Mouse (Mus musculus) C2C12 (cell line): ENCODE measurements around the gene Atrip. TPM values are rescaled to one million over a fixed set of nuclear protein-coding genes. Genes with fewer than 3 reads are reported as not detected.

Experiments used
- H3K27me3 ChIP-seq: one replicate; pipeline ENCODE4 v1.6.1; 2011; ENCODE audit not compliant: control insufficient read depth, insufficient read depth, insufficient read length
- H3K36me3 ChIP-seq: one replicate; pipeline ENCODE4 v1.6.1; 2011; ENCODE audit not compliant: control insufficient read depth, insufficient read depth
- H3K4me3 ChIP-seq: one replicate; pipeline ENCODE4 v1.5.1; 2011; ENCODE audit warnings: mild to moderate bottlenecking, control low read depth; ENCODE audit not compliant: poor library complexity, insufficient read depth, severe bottlenecking
- H3K79me2 ChIP-seq: one replicate; pipeline ENCODE4 v1.6.1; 2011; ENCODE audit not compliant: control insufficient read depth, insufficient read depth
- H3K79me3 ChIP-seq: one replicate; pipeline ENCODE4 v1.6.1; 2011; ENCODE audit warnings: low read depth, control low read depth
- H3ac ChIP-seq: one replicate; pipeline ENCODE3; 2011; ENCODE audit warnings: low read depth; ENCODE audit not compliant: control insufficient read depth, insufficient read length
- CEBPB ChIP-seq: IDR thresholded peaks from one replicate; pipeline ENCODE4 v1.6.1; 2011; ENCODE audit warnings: low read depth, mild to moderate bottlenecking, control low read depth, moderate library complexity
- CTCF ChIP-seq: IDR thresholded peaks from one replicate; pipeline ENCODE4 v1.5.1; 2011; ENCODE audit not compliant: control insufficient read depth, insufficient read depth, insufficient read length
- FOSL1 ChIP-seq: IDR thresholded peaks from one replicate; pipeline ENCODE4 v1.8.0; 2011; ENCODE audit warnings: mild to moderate bottlenecking, low read length; ENCODE audit not compliant: poor library complexity, insufficient read depth, severe bottlenecking
- MAX ChIP-seq: IDR thresholded peaks from one replicate; pipeline ENCODE4 v1.6.1; 2011; ENCODE audit warnings: mild to moderate bottlenecking, control low read depth
- MYOD1 ChIP-seq: IDR thresholded peaks from one replicate; pipeline ENCODE4 v1.6.1; 2011; ENCODE audit warnings: low read depth; ENCODE audit not compliant: control insufficient read depth, insufficient read length
- MYOG ChIP-seq: IDR thresholded peaks from one replicate; pipeline ENCODE4 v1.6.1; 2011; ENCODE audit not compliant: control insufficient read depth, insufficient read length; ENCODE audit errors: extremely low read depth
- USF1 ChIP-seq: IDR thresholded peaks from one replicate; pipeline ENCODE4 v1.6.1; 2011; ENCODE audit warnings: low read depth, mild to moderate bottlenecking, control low read depth, moderate library complexity
- long read RNA-seq, 2 experiments: library from polyadenylated mRNA; unstranded; transcript quantifications; one replicate each; pipeline ENCODE4 v2.0.0; 2019 to 2020
- polyA plus RNA-seq: library from polyadenylated mRNA; unstranded; fragments of >200 nt; fragmentation: generic; extraction: Trizol; gene quantifications from one replicate; pipeline ENCODE4 v1.2.1, GENCODE M21; 2012; ENCODE audit warnings: missing spikeins

Atrip gene
- 11.4 TPM for polyA plus RNA-seq
- long read RNA-seq, experiment 1, transcript Atrip-201 (13 exons, 2,572 nt), result major isoform, 5 of 14 reads
- long read RNA-seq, experiment 1, partial matches to known transcripts, result 4 of 14 reads
- long read RNA-seq, experiment 1, other reads (novel, unspliced or antisense), result 5 of 14 reads
- long read RNA-seq, experiment 2, full-length matches to known transcripts, result 113 of 178 reads
- long read RNA-seq, experiment 2, partial matches to known transcripts, result 25 of 178 reads
- long read RNA-seq, experiment 2, other reads (novel, unspliced or antisense), result 40 of 178 reads

DNA sequence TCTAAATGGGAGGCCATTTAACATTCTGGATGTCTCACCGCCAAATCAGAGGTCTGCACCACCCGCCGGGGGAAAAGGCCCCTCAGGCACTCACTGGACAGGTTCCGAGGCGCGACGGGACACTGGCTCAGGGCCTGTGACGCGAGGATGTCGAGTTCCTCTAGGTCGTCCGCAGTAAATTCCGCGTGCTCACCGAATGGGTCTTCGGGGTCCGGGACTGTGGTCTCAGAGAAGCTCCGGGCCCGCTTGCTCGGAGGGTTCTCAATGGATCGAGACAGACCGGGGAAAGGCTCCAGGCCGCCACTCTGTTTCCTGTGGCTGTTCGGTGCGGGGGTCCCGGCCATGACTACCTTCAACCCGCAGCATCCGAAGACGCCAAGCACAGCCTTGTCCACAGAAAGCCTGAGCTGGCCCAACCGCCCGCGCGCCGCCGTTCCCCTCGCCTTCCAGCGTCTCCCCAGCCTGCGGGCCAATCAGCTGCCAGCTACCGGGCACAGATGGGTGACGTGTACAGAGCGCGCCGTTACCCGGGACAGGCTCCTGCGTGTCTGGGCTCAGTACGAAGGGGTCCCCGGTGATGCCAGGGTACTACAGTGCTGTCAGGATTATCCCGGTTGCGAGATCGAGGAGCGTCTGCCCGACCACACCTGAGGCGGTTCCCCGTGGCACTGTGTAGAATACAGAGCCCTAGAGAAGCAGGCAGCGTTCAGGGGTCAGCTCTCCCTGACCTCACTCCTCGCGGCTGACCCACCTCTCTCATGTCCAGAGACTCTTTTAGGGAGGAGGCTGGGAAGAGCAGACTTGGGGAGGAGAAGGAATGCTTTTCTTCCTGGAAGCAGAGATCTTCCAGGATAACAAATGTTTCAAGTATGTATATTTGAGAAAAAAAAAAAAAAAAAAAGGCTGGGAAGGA is at the start of gene Atrip:
Atrip (minus strand) TSS at position 464 of the 913 bp plus-strand sequence.
- Histone ChIP-seq H3K36me3 (peaks cover 30% of the 10 kb centered on the region), H3K79me3 (peaks cover 10% of the 10 kb centered on the region), H3ac (peak within 1 kb of the TSS; percentile 92), H3K4me3 (peak within 1 kb of the TSS; percentile 65), H3K79me2 (peaks cover 38% of the 10 kb centered on the region), H3K27me3 (no peaks in the 10 kb centered on the region)
- TF ChIP-seq MYOD1 (no peak), MYOG (no peak), CTCF (no peak), CEBPB (no peak), FOSL1 (no peak)

DNA sequence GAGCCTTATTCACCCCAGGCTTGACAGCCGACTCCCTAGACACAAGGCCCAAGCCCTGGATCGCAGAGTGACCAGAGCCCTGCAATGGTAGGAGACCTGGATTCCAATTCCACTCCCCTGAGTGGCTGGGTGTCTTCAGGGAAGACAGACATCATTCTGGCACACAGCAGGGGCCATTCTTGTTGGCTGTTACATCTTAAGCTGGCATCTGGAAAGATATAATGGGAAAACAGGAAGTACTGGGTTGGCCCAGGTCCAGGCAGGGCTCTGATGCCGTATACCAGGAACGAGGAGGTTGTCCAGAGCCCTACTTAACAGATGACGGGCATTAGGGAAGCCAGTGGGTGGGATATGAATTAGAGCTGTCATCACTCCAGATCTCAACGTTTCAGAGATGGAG is 49.3 kb upstream of the Atrip start:
- H3K79me2 ChIP-seq, result no peaks in the 10 kb centered on the region
- H3K27me3 ChIP-seq, result no peaks in the 10 kb centered on the region
- no peak overlapping the region for H3K4me3 ChIP-seq
- H3ac ChIP-seq, result no peak overlapping the region
- H3K79me3 ChIP-seq, result no peaks in the 10 kb centered on the region
- H3K36me3 ChIP-seq, result no peaks in the 10 kb centered on the region
- no peak for TF ChIP-seq MYOG
- no peak for TF ChIP-seq CTCF
- TF ChIP-seq MYOD1, result no peak
- TF ChIP-seq FOSL1, result no peak
- TF ChIP-seq USF1, result no peak
- TF ChIP-seq CEBPB, result no peak

DNA sequence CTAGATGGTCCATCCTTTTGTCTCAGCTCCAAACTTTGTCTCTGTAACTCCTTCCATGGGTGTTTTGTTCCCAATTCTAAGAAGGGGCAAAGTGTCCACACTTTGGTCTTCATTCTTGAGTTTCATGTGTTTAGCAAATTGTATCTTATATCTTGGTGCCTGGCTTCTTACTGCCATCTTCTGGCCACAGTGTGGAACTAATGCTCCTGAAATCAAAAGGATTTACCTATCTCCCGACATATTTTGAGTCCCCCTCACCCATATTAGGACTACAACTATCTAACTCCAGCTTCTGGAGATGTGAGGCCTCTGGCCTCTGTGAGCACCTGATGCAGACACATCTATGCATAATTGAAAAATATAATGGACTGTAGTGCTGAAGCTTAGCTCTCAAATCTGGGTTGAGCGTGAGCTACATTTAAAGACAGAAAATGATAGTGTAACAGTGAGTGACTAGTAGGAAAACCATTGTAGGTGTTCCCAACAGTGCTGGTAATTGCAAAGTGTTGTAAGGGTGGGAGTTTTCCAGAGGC is 48.7 kb upstream of the Atrip start:
- Histone ChIP-seq H3ac (no peak overlapping the region), H3K36me3 (no peaks in the 10 kb centered on the region), H3K79me3 (no peaks in the 10 kb centered on the region), H3K4me3 (no peak overlapping the region), H3K27me3 (no peaks in the 10 kb centered on the region), H3K79me2 (no peaks in the 10 kb centered on the region)
- no peak for TF ChIP-seq MAX
- no peak for TF ChIP-seq MYOD1
- no peak for TF ChIP-seq USF1
- TF ChIP-seq FOSL1, result no peak
- no peak for TF ChIP-seq CTCF
- no peak for TF ChIP-seq MYOG
- no peak for TF ChIP-seq CEBPB

DNA sequence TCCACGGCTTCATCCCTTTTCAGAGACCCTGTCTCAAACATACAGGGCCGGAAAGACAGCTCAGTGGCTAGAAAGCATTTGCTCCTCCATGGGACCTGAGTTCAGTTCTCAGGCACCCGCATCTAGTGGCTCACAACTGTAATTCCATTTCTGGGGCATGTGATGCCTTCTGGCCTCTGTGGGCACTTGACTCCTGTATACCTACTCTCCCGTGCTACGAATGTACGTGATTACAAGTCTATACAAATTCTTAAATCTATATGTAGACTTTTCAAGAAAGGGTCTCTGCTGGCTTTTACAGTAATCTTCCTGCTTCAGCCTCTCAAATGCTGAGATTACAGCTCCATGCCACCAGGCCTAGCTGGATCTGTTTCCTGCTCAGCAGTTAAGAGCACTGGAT is 47.0 kb upstream of the Atrip start:
- TF ChIP-seq MYOD1 (no peak), CEBPB (no peak), CTCF (no peak), USF1 (no peak), FOSL1 (no peak), MYOG (no peak), MAX (no peak)
- Histone ChIP-seq H3K79me2 (no peaks in the 10 kb centered on the region), H3K36me3 (no peaks in the 10 kb centered on the region), H3ac (no peak overlapping the region), H3K27me3 (no peaks in the 10 kb centered on the region), H3K4me3 (no peak overlapping the region), H3K79me3 (no peaks in the 10 kb centered on the region)

DNA sequence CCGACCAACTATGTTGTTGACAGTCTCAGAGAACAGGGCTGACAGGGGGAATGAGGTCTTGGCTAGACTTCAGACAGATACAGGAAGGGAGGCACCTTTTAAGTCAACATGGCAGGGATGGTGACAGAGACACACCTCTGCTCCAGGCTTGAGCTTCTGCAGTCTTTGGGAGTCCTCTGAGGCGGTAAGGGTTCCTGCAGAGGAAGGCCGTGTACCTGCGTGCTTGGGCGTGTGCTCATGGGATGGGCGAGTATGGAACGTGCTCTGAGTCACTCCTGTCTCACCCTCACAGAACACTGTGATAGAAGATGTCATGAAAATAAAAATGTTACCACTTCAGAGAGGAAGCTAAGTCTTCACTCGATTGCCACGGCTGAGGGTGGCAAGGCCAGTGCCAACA is 45.6 kb upstream of the Atrip start:
- Histone ChIP-seq H3K4me3 (no peak overlapping the region), H3K79me3 (no peaks in the 10 kb centered on the region), H3K79me2 (no peaks in the 10 kb centered on the region), H3ac (no peak overlapping the region), H3K27me3 (no peaks in the 10 kb centered on the region), H3K36me3 (no peaks in the 10 kb centered on the region)
- TF ChIP-seq CTCF (no peak), MYOD1 (no peak), MAX (no peak), FOSL1 (no peak), USF1 (no peak), CEBPB (no peak), MYOG (no peak)
